Mouse (Mus musculus) intestine, postnatal 0 days (tissue): ENCODE measurements at regions not wholly inside any gene's neighbourhood (a gene's known extent, or its start where the extent isn't known, plus 50 kb on each side); places are given as distances from the start of the nearest gene placed in this dataset.

Experiments used
- ATAC-seq: fragments of 200-750 bp; cut with Nextera tagmentation; 2 replicates; pipeline ENCODE4 v1.8.0; 2017; ENCODE audit warnings: mild to moderate bottlenecking, moderate TSS enrichment, moderate library complexity
- H3K27ac ChIP-seq: fragments of 300-500 bp; sonication (generic); 2 replicates; pipeline ENCODE4 v1.5.1; 2014; ENCODE audit warnings: mild to moderate bottlenecking, low read depth, low read length, moderate library complexity
- H3K27me3 ChIP-seq: fragments of 300-500 bp; sonication (generic); replicated peaks from 2 replicates; pipeline ENCODE4 v1.6.1; 2014; ENCODE audit warnings: low read length, mixed read lengths; ENCODE audit not compliant: control insufficient read depth, insufficient read depth
- H3K36me3 ChIP-seq: fragments of 300-500 bp; sonication (generic); 2 replicates; pipeline ENCODE4 v1.6.1; 2014; ENCODE audit warnings: mild to moderate bottlenecking, moderate library complexity; ENCODE audit not compliant: control insufficient read depth, insufficient read depth
- H3K4me1 ChIP-seq: fragments of 300-500 bp; sonication (generic); replicated peaks from 2 replicates; pipeline ENCODE4 v1.6.1; 2014; ENCODE audit warnings: antibody characterized with exemption, low read length, mixed read lengths; ENCODE audit not compliant: control insufficient read depth, insufficient read depth
- H3K4me2 ChIP-seq: fragments of 300-500 bp; sonication (generic); replicated peaks from 2 replicates; pipeline ENCODE4 v1.6.1; 2014; ENCODE audit warnings: low read depth, mild to moderate bottlenecking, moderate library complexity
- H3K4me3 ChIP-seq: fragments of 300-500 bp; sonication (generic); 2 replicates; pipeline ENCODE4 v1.5.1; 2014; ENCODE audit warnings: low read depth, low read length
- H3K9ac ChIP-seq: fragments of 300-500 bp; sonication (generic); 2 replicates; pipeline ENCODE4 v1.6.1; 2014; ENCODE audit warnings: mild to moderate bottlenecking, low read depth, low read length
- H3K9me3 ChIP-seq: fragments of 300-500 bp; sonication (generic); 2 replicates; pipeline ENCODE4 v1.6.1; 2016; ENCODE audit warnings: mixed run types; ENCODE audit not compliant: control insufficient read depth
- CTCF ChIP-seq: sonication (generic); IDR thresholded peaks from 2 replicates; pipeline ENCODE4 v1.5.1; 2016; ENCODE audit warnings: low read depth, mild to moderate bottlenecking, control low read depth, antibody characterized with exemption, moderate library complexity
- WGBS: fragments of 180-500 bp; shearing (Covaris S2); extraction: QIAGEN DNeasy Blood & Tissue Kit; methylation state at CpG from one replicate; pipeline ENCODE4 v1.1.7; 2014; 5-methylcytosine and 5-hydroxymethylcytosine counted together

GRCm38 (mm10) chr2:172127517-172127916 lies 84.3 kb upstream of the Cbln4 start:
- H3K4me1 ChIP-seq: no peaks in the 10 kb centered on the region
- no peak for TF ChIP-seq CTCF
- ATAC-seq: no peak
- 53% methylated on average over 2 of the region's 2 CpGs for WGBS
- H3K27me3 ChIP-seq: no peaks in the 10 kb centered on the region
- H3K9ac ChIP-seq: no peak overlapping the region
- H3K36me3 ChIP-seq: no peaks in the 10 kb centered on the region
- no peak overlapping the region for H3K27ac ChIP-seq
- H3K4me2 ChIP-seq: no peak overlapping the region
- no peak overlapping the region for H3K4me3 ChIP-seq
- H3K9me3 ChIP-seq: no peaks in the 10 kb centered on the region

DNA sequence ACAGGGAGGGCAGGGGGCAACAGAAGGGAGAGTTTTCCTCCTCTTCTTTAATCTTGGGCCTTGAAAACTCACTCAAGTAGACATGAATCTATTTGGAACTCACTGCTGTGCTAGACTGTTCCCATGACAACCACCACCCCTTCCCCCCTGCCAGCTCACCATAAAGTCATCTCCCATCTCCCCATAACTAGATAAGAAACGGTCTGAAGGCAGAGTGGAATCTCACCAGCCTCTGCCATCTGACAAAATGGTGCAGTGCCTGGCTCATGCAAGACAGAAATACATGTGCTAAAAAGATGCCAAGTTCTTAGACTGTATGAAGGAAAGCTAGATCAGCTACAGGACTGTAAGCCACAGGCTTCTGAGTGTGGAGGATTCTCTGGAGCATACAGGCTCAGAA lies 88.0 kb upstream of the Cbln4 start:
- Histone ChIP-seq H3K4me3 (no peak overlapping the region), H3K9ac (no peak overlapping the region), H3K9me3 (no peaks in the 10 kb centered on the region), H3K27ac (no peak overlapping the region), H3K4me1 (no peaks in the 10 kb centered on the region), H3K27me3 (no peaks in the 10 kb centered on the region), H3K36me3 (no peaks in the 10 kb centered on the region), H3K4me2 (no peak overlapping the region)
- WGBS: 10% methylated on average over 1 of the region's 1 CpGs
- no peak for ATAC-seq
- no peak for TF ChIP-seq CTCF

- H3K9me3 ChIP-seq: no peaks in the 10 kb centered on the region
- no peaks in the 10 kb centered on the region for H3K27me3 ChIP-seq
- H3K4me1 ChIP-seq: no peaks in the 10 kb centered on the region
- H3K27ac ChIP-seq: no peak overlapping the region
- H3K4me3 ChIP-seq: no peak overlapping the region
- TF ChIP-seq CTCF: no peak
- no peak overlapping the region for H3K4me2 ChIP-seq
- 65% methylated on average over 15 of the region's 15 CpGs for WGBS
- no peak for ATAC-seq
- H3K9ac ChIP-seq: no peak overlapping the region
- H3K36me3 ChIP-seq: no peaks in the 10 kb centered on the region
These were observed 89.5 kb upstream of the Cbln4 start for GRCm38 (mm10) chr2:172132623-172133332.

DNA sequence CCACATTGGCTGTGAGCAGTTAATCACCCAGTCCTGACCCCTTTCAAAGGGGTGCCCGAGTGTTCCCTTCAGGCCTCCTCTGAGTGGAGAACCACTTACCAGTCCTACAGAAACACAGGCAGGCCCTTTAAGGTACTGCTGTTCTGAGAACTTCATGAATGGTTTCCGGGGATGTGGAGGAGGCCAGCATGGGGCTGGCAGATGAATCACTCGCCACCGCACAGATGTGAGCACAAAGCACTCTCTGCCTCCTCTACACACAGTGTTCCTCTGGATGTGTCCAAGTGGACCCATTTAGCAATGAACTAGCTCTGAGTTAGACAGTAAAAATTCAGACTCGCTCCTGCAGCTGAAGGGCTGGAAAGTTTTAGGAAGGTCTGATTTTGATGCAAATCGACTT lies 96.8 kb upstream of the Cbln4 start:
- no peak overlapping the region for H3K4me2 ChIP-seq
- H3K36me3 ChIP-seq: no peaks in the 10 kb centered on the region
- no peak overlapping the region for H3K4me3 ChIP-seq
- H3K4me1 ChIP-seq: no peaks in the 10 kb centered on the region
- no peak for TF ChIP-seq CTCF
- H3K9ac ChIP-seq: no peak overlapping the region
- H3K27ac ChIP-seq: no peak overlapping the region
- 67% methylated on average over 6 of the region's 6 CpGs for WGBS
- no peaks in the 10 kb centered on the region for H3K27me3 ChIP-seq
- H3K9me3 ChIP-seq: no peaks in the 10 kb centered on the region
- ATAC-seq: no peak

DNA sequence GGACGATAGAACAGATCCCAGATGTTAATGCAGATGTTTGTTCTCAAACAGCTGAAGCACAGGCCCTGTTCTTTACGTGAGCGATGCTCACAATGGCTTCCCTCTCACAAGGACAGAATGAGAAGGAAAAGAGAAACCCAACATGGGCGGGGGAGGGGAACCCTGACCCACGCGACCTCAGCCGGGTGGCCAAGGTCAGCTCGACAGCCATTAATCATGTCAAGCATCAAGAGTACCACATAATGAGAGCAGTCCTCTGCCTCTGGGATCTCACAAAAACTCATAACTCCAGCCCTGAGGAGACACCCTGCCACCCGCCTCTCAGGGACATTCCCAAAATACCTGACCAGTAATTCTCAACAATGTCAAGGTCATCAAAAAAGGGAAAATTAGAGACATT lies 100.0 kb upstream of the Cbln4 start:
- Histone ChIP-seq H3K36me3 (no peaks in the 10 kb centered on the region), H3K9ac (no peak overlapping the region), H3K27me3 (no peaks in the 10 kb centered on the region), H3K4me2 (no peak overlapping the region), H3K4me1 (no peaks in the 10 kb centered on the region), H3K9me3 (no peaks in the 10 kb centered on the region), H3K27ac (no peak overlapping the region), H3K4me3 (no peak overlapping the region)
- no peak for ATAC-seq
- WGBS: 40% methylated on average over 9 of the region's 9 CpGs
- no peak for TF ChIP-seq CTCF

DNA sequence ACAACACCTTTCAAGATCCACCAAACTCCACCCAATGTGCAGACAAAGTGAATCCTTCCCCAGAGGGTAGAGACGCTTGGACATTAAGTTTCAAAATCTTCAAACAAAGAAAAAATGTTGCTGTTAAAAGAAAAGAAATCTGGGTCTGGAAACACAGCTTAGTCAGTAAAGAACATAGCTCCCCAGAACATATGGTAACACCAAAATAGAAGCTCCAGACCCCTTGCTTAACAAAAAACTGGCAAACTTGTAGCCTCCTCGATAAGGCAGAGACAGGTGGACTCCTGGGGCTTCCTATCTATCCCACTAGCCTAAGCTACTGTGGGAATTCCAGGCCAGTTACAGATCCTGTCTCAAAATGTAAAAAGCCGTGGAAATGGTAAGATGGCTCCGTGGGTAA lies 99.6 kb upstream of the Mc3r start:
- no peak overlapping the region for H3K4me3 ChIP-seq
- no peak for TF ChIP-seq CTCF
- no peak for ATAC-seq
- H3K9me3 ChIP-seq: no peaks in the 10 kb centered on the region
- no peaks in the 10 kb centered on the region for H3K4me1 ChIP-seq
- H3K4me2 ChIP-seq: no peak overlapping the region
- H3K27ac ChIP-seq: no peak overlapping the region
- H3K36me3 ChIP-seq: no peaks in the 10 kb centered on the region
- H3K27me3 ChIP-seq: no peaks in the 10 kb centered on the region
- no peak overlapping the region for H3K9ac ChIP-seq
- 83% methylated on average over 4 of the region's 4 CpGs for WGBS

DNA sequence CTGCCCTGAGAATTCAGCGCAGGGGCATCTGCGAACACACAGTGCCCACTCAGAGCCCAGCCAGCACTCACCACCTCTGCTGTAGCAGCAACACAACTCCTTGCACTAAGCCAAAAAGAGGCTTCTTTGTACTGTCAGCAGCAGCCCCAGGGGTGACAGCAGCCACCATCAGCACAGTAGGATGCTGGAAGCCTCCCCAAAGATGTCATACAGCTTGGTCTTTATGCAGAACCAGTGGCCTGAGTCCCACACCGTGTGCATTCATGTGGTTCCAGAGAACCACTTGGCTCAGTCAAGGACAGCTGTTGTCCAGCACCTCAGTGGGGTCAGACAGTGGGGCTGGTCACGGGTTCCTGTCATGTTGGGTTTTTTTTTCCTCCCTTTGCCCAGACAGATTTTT lies 98.6 kb upstream of the Mc3r start:
- Histone ChIP-seq H3K27me3 (no peaks in the 10 kb centered on the region), H3K4me3 (no peak overlapping the region), H3K9ac (no peak overlapping the region), H3K27ac (no peak overlapping the region), H3K9me3 (no peaks in the 10 kb centered on the region), H3K4me2 (no peak overlapping the region), H3K4me1 (no peaks in the 10 kb centered on the region), H3K36me3 (no peaks in the 10 kb centered on the region)
- ATAC-seq: no peak
- 82% methylated on average over 4 of the region's 4 CpGs for WGBS
- no peak for TF ChIP-seq CTCF
